Mouse (Mus musculus): ENCODE measurements around the gene Sh3bp5.

Sh3bp5 gene

DNA sequence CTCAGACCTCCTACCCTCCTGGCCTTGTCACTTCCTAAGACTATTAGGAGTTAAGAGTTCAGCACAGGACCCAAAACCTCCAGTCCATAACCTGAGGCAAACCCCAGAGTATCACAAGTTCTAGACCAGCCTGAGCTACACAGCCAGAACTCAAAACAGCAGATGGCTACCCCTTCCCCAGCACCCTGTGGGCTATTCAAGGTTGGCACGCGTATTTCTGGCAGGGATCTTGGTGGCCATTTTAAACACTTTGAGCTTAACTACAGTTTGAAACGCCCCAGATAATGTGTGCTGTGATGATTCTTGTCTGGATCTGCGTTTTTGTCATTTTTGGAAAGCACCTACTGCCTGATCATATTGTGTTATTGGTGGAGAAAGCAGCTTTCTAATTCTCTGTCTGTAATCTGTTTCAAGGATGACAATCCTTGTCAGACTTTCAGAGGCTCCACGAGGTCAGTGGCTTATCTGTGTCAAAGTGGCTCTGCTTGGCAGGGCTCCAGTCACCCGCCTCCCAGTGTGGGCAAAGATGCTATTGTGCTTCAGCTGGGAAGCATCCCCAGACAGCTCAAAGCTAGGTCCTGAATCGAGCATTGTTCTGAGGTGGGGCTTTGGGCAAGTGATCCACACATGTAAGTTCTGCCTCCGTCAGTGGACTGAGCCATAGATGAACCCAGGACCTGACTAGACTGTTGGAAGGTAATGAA lies 2.1 kb upstream of the Sh3bp5 start:
- no peak for TF ChIP-seq GATA4 (IDR thresholded peaks at IDR 0.05; ENCODE audit: insufficient replicate concordance, low read length)

GRCm38 (mm10) chr14:31435018-31435915 lies 611 bp downstream of the Sh3bp5 start:
- TF ChIP-seq GATA4 (IDR thresholded peaks at IDR 0.05; ENCODE audit: insufficient replicate concordance, low read length), result no peak

GRCm38 (mm10) chr14:31434426-31434825 lies 1.5 kb downstream of the Sh3bp5 start:
- TF ChIP-seq GATA4 (IDR thresholded peaks at IDR 0.05; ENCODE audit: insufficient replicate concordance, low read length), result no peak

DNA sequence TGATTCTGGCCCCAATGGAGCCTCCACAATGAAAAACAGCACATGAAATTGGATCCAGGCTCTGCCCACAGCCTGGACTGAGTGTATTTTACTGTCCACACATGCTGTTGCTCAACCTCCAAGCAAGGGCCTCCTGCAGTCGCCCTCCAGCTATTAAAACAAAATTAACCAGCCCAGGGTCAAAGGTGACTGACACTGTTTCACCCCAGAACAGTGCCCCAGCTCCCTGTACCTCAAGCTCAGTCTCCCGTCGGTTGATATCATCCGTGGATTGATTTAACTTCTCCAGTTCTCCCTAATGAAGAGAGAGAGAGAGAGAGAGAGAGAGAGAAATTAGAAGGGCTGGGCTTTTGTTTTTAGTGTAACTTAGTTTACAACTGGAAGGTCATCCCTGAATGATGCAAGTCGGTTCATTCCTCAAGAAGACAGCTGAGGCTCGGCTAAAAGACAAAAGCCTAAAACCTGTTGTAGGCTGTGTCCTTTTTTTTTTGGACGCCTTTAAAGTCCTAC lies 2.0 kb downstream of the Sh3bp5 start:
- TF ChIP-seq GATA4 (IDR thresholded peaks at IDR 0.05; ENCODE audit: insufficient replicate concordance, low read length), result no peak

GRCm38 (mm10) chr14:31433126-31433525 lies 2.8 kb downstream of the Sh3bp5 start:
- TF ChIP-seq GATA4 (IDR thresholded peaks at IDR 0.05; ENCODE audit: insufficient replicate concordance, low read length), result 0 out of 2 replicates have a peak, but pooled peaks have one; percentile 7

GRCm38 (mm10) chr14:31432424-31432823 lies 3.5 kb downstream of the Sh3bp5 start:
- no peak for TF ChIP-seq GATA4 (IDR thresholded peaks at IDR 0.05; ENCODE audit: insufficient replicate concordance, low read length)

- TF ChIP-seq GATA4 (IDR thresholded peaks at IDR 0.05; ENCODE audit: insufficient replicate concordance, low read length), result no peak
Measured at GRCm38 (mm10) chr14:31431789-31432330, 4.0 kb downstream of the Sh3bp5 start.

- TF ChIP-seq GATA4 (IDR thresholded peaks at IDR 0.05; ENCODE audit: insufficient replicate concordance, low read length), result no peak
Measured at GRCm38 (mm10) chr14:31429004-31429395, 6.9 kb downstream of the Sh3bp5 start.

DNA sequence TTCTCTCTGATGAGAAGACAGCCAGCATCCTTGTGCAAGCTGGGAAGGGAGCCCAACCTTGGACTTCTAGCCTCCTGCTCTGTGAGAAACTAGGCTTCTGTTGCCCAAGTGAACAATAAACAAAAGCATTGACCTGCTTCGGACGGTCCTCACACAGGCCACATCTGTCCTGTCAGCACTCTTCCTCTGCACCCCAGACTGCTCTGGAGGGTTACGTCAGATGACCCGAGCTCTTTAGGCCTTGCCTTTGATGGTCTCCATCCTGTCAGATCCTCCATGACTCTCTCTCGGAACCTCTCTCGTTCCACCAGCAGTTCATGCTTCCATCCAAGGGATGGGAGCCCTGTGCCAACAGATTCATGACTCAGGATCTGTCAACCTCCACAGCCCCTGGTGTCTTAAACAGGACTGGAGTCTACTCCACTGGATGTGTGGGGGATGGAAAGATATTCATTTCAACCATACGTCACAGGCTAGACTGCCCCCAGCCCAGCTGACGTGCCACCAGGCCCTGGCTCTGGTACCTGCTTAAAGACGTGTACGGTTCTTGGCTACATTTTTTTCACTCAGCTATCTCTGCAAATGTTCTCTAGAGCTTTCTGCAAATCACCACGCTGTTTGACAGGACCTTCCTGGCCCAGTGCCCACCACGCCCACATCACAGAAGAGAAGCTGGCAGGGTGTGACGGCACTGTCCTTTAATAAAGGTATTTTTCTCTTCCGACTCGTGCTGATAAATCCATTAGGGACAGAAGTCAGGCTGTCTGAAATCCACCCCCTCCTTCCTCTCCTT lies 7.5 kb downstream of the Sh3bp5 start:
- no peak for TF ChIP-seq GATA4 (IDR thresholded peaks at IDR 0.05; ENCODE audit: insufficient replicate concordance, low read length)

- peak; percentile 90 for TF ChIP-seq GATA4 (IDR thresholded peaks at IDR 0.05; ENCODE audit: insufficient replicate concordance, low read length)
Measured at GRCm38 (mm10) chr14:31422961-31423791, 12.7 kb downstream of the Sh3bp5 start.

- no peak for TF ChIP-seq GATA4 (IDR thresholded peaks at IDR 0.05; ENCODE audit: insufficient replicate concordance, low read length)
Measured at GRCm38 (mm10) chr14:31422395-31422794, 13.5 kb downstream of the Sh3bp5 start.

DNA sequence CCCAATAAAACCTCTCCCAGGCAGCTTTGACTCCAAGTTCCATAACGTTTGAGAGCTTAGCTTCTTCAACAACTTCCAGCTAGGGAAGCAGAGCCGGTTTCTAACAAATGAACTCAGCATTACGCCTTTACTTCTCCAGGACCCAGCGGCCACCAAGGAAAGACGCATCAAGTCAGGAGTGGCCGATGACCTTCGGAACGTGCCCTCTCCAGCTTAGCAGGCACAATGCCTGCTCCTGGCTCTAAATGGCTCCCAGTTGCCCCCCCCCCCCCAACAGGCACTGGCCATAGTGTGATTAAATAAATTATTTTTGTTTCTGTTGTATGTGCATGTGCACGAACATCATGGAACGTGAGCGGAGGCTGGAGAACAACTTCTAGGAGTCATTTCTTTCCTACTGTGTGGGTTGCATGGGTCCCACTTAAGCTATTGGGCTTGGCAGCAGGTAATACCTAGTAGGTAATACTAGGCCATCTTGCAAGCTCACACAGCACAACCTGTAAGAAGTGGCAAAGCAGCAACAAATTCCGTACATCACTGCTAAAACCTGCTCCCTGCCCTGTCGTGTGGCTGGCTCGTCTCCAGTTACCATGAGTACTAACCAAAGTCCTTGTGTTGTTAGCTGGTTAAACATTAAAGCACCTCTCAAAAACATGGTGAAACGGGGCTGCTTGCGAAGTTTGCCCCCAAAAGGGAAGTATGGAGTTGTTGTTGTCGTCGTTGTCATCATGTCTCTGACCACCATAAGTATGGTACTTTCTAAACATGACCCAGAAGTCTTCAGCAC lies 14.2 kb downstream of the Sh3bp5 start:
- TF ChIP-seq GATA4 (IDR thresholded peaks at IDR 0.05; ENCODE audit: insufficient replicate concordance, low read length), result no peak

DNA sequence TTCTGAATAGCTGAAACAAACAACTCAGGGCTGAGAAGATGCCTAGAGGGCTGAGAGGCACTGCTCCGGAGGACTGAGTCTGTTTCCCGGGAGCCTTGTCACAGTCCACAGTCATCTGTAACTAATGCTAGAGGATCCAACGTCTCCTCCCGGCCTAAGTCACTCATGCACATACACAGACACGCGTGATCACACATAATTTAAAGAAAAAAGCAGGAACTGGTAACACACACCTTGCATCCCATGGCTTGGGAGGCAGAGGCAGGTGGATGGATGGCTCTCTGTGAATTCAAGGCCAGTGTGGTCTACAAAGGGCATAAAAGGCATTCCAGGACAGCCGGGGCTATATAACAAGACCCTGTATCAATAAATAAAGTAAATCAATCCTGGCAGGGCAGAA lies 14.9 kb downstream of the Sh3bp5 start:
- no peak for TF ChIP-seq GATA4 (IDR thresholded peaks at IDR 0.05; ENCODE audit: insufficient replicate concordance, low read length)

All from liver, adult (tissue).